Mouse (Mus musculus) heart, adult 11 months (tissue): Measurements from ENCODE around the gene Fdxacb1.

Source experiments
- DNase-seq: peaks from one replicate; pipeline ENCODE4 v3.0.0; 2022

Fdxacb1 gene

DNA sequence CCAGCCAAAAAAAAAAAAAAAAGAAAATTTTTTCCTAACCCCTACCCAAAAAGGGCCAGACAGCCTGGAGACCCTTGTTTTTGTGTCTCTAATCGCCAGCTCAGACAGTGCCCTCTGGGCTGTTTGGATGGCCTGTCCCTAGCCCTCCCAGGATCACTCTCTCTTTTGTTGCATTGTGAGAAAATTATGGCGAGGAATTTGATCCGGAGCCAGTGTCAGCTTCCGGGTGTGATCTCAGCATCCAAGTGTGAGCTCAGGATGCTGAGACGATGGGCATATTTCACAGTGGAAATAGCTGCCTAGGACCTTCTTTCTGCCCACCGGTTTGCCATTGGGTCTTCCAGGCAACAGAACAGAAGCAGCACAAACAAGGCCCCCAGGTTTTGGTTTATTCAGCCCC is 17.3 kb upstream of the Fdxacb1 start:
- peak; percentile 88 for DNase-seq

GRCm38 (mm10) chr9:50751323-50751722 is 16.7 kb upstream of the Fdxacb1 start, which contains the start of gene Cryab:
TSS of gene Cryab (plus strand) at chr9:50751325.
- peak; percentile 95 for DNase-seq

- peak; percentile 97 for DNase-seq
Observed at GRCm38 (mm10) chr9:50752054-50752602, 15.9 kb upstream of the Fdxacb1 start, which contains the start of gene Hspb2. TSS of gene Hspb2 (minus strand) at chr9:50752354.

DNA sequence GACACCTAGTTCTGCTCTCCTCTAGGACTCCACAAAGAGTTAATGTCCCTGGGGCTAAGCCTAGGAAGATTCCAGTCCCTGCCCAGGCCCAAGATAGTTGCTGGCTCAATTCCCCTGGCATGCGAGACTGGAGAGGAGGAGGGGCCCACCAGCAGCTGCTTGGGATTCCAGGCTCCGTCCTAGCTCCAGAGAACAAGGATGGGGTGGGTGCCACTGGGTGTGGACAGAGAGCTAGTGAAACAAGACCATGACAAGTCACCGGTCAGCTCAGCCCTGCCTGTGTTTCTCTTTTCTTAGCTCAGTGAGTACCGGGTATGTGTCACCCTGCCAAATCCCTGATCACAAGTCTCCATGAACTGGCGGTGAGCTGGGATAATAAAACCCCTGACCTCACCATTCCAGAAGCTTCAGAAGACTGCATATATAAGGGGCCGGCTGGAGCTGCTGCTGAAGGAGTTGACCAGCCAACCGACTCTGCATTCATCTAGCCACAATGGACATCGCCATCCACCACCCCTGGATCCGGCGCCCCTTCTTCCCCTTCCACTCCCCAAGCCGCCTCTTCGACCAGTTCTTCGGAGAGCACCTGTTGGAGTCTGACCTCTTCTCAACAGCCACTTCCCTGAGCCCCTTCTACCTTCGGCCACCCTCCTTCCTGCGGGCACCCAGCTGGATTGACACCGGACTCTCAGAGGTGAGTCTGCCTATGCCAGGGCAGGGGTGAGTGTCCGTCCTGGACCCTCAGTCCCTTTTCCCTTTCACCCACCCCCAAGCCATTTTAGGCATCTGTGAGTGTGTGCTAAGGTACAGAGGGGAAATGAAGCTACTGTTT is 15.0 kb upstream of the Fdxacb1 start:
- peak; percentile 100 for DNase-seq

DNA sequence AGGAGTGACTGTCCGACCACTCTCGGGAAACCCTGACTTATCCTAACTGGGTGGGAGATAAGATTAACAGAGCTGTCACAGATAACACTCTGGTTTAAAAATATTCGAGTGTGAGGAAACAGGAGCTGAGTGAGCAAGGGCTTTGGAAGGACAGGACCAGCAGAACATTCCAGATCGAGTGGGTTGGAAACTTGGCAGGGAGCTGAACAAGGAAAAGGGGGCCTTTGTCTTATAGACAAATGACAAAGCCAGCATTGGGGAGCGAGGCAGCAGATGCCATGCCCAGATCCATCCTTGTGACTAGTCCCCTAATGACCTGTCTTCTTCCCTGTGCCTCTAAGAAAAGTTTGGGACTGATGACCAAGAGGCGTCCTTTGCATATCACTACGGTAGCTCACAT is 14.1 kb upstream of the Fdxacb1 start:
- DNase-seq: peak; percentile 93

- DNase-seq: no peak
Observed at GRCm38 (mm10) chr9:50756711-50757110, 11.3 kb upstream of the Fdxacb1 start.

DNA sequence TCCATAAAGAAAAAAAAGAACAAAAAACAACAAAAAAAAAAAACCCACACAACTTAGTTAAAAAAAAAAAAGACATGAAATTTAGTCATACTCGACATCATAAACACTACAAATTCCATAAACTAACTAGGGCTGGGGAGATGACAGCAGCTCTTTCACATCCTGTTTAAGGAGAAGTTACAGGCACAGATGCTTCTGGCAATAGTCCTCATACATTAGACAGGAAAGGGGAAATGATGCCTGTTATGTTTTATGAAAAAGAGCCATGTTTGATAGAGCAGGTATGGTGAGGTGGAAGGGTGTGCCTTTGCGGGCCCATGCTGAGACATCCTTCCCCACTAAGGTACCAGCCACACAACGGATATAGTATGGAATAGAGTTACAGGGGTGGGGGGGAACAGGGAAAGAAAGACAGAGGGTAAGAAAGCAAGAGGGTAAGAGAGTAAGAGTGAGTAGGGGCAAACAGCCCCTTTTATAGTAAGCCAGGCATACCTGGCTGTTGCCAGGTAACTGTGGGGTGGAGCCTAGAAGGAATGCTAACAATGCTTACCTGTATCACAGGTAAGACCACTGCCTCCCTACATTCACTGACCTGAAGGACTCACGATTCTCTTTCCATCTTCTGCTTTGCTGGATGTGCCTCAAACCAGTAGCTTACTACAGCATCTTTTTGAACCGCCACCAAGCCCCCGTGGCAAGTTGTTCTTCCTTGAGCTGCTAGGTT is 6.4 kb upstream of the Fdxacb1 start:
- no peak for DNase-seq

GRCm38 (mm10) chr9:50763331-50763730 is 4.7 kb upstream of the Fdxacb1 start:
- no peak for DNase-seq

- DNase-seq: no peak
Observed at GRCm38 (mm10) chr9:50767531-50768106, 417 bp upstream of the Fdxacb1 start.

- peak; percentile 95 for DNase-seq
Observed at GRCm38 (mm10) chr9:50770011-50770410, 2.0 kb downstream of the Fdxacb1 start.

DNA sequence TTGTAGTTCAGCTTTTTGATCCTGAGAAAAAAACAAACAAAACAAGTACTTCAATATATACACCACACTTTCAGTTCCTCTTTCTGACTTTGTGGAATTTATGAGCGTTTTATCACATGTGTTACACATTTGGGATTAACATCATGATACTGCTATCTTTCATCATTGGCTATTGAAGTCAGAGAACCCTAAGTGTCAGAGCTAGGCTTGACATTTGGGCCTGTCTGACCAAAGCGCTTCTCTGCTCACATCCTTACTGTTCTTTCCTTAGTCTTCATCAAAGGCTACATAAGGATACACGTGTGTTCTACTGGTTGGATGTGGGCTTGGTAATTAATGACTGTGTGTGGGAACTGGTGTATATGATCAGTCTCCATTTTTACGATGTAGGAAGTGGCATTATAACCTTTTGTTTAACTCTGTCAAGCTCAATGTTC is 6.0 kb downstream of the Fdxacb1 start:
- DNase-seq: no peak

DNA sequence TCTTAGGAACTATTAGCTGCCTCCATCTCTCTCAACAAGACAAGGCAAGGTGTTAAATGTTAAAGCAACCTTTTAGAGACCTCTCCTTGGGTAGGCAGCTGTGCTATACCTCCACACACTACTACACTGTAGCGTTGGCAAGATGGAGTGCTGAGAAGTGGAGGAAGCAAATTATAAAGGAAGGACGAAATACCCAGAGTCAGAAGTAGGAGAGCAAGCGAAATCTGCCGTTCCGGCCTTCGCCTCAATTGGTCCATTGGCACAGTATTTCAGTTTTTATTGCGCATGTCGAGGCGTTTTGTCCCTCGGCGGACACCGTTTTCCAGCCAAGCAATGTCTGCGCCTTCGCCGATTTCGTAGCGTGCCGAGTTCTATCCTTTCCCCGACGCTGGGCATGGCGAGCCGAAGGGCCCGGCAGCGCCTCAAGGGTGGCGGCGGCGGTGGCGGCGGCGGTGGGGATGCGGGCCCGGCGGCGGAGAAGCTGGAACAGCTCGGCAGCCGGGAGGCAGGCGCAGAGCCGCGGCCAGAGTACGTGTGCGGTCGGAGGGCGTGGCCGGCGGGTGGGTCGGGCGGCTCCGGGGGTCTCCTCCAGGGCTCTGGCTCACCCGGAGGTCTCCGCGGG is 7.1 kb downstream of the Fdxacb1 start, which contains the start of the genes Alg9 and 1110032A03Rik:
Gene Alg9, plus strand, starts transcription at position 29 of the 622 bp plus-strand sequence.
Gene 1110032A03Rik, minus strand, starts transcription at position 530 of the 622 bp plus-strand sequence.
- peak; percentile 98 for DNase-seq

GRCm38 (mm10) chr9:50775662-50776126 is 7.7 kb downstream of the Fdxacb1 start:
- no peak for DNase-seq

DNA sequence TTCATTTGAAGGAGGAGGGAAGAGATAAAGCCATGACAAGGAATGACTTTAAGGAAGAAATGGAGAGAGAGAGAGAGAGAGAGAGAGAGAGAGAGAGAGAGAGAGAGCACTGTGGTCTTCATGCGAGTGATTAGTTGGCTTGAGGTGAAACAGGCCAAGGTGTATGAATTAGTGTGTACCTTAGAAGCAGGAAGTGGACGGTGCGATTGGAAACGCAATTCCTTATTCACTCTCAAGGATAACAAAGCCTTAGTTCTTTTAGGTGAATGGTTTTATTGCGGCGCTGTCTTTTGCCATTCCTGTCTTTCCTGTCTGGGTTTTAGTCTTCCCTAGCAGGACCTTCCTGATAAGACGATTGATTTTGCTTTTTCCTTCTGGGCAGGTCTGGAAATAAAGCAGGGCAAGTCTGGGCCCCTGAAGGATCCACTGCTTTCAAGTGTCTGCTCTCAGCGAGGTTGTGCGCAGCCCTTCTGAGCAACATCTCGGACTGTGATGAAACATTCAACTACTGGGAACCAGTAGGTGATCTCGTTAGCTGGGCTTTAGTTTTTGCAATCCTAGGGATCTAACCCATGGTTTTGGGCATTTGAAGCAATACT is 8.2 kb downstream of the Fdxacb1 start:
- no peak for DNase-seq

- no peak for DNase-seq
Observed at GRCm38 (mm10) chr9:50782155-50782554, 14.1 kb downstream of the Fdxacb1 start.

DNA sequence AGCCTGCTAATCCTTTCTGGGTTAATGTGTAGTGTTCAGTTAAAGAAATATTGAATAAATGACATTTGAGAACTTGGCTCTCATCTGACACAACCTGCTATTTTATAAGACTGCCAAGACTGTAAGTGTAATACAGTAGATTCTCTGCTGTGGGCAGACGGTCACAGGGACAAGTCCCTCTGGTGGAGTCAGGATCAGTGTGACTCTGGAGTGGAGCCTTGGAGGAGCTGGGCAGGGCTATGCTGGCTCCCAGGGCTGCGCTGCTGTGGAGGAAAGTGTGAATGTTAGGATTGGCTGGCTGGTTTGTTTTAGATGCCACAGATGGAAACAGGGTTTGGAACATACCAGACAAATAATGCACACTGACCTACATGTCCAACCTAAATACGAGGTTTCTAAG is 27.2 kb downstream of the Fdxacb1 start:
- DNase-seq: peak; percentile 79

DNA sequence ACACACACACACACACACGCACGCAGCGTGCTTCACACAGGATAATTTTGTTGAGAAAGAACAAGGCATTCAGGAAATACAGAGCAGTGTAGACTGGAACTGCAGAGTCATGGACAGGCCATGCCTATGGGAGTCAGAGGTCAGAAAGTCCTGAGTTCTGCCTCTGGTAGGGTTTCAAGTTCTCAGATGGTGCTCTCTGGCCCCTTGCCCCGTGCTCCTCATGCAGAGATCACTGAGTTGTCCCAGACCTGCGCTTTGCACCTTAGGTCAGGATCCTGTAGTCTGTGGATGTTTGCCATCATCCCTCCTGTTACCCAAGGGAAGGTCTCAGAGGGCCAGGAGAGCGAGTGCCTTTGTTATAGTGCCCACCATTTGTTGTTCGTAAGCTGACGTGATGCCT is 28.7 kb downstream of the Fdxacb1 start:
- no peak for DNase-seq

- no peak for DNase-seq
Observed at GRCm38 (mm10) chr9:50797641-50798040, 29.6 kb downstream of the Fdxacb1 start.

DNA sequence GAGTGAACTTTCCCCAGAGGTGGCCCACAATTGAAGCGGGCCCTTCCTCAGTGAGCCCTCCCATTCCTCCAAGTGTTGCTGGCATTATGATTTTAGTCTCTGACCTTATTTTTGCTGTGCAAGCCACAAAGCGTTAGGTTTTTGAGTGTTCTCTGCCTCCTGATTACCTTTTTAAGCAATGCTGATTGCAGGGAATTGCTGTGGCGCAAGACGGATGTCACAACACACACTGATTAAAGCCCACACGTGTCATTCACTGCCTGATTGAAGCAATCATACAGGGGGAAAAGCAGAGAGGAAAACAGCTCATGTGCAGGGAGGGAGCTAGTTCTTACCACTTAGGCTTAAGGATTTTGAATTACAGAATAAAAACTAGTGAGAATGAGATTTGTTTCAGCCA is 30.3 kb downstream of the Fdxacb1 start:
- DNase-seq: no peak

DNA sequence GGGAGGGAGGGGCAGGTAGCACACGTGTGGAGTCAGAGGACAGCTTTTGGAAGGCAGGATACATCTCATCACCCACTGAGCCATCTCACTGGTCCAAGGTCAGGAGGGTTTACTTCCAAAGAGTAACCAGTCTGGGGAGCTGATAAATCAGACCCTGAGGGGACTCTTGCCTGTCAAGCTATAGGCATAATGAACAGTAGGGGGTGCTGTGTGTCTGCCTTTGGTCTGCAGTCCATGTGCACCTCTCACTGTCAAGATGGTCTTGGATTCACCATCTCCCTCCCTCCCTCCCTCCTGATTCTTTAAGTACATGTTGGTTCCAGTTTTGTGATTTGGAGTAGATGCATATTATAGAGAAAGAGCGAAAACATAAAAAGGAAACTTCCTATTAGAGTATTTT is 32.9 kb downstream of the Fdxacb1 start:
- DNase-seq: peak; percentile 81

- DNase-seq: peak; percentile 90
Observed at GRCm38 (mm10) chr9:50803055-50803671, 35.1 kb downstream of the Fdxacb1 start.

GRCm38 (mm10) chr9:50808471-50808870 is 40.4 kb downstream of the Fdxacb1 start:
- DNase-seq: no peak
